Mouse (Mus musculus): ENCODE measurements around the gene Lrrc49.

The Lrrc49 gene

GRCm38 (mm10) chr9:60687891-60688324 is at the start of gene Lrrc49:
Gene Lrrc49 (minus strand): TSS chr9:60688158.
- DNase-seq, result peak; percentile 87

- DNase-seq, result no peak
Observed at GRCm38 (mm10) chr9:60734321-60734720, 46.4 kb upstream of the Lrrc49 start.

- DNase-seq, result no peak
Observed at GRCm38 (mm10) chr9:60724968-60725367, 37.0 kb upstream of the Lrrc49 start.

DNA sequence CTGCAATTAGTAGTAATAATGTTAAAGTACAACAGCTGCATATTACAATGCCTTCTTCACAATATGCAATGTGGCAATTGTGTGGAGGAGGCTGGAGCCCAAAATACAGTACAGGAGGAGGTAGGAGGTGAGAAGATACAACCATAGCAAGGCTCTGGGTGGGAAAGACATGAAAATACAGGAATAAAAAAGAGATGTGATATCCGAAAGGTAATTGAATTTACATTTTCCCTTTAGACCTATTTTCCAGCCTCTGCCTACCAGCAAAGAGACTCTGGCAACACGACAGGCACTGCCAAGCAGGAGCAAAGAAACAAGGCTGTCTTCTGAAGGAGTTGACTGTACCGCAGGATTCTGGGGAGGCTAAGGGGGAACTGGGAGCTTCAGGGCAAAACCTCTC is 31.7 kb upstream of the Lrrc49 start:
- DNase-seq, result no peak

DNA sequence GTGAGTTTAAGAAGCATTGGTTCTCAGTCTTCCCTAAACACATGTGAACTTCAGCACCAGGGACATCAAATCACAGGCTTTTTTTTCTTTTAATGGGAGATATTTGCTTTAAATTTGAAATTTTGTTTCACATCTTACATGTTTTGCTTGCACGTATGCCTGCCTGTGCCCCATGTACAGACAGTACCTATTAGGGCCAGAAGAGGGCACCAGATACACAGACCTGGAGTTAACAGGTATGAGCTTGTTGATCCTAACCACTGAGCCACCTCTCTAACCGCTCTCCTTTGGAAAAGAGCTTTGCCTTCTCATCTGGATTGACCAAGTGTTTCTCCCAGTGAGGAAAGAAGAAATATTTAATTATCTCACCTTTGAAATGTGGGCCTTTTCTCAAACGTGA is 30.3 kb upstream of the Lrrc49 start:
- peak; percentile 39 for DNase-seq

GRCm38 (mm10) chr9:60715828-60716227 is 27.9 kb upstream of the Lrrc49 start:
- DNase-seq, result no peak

DNA sequence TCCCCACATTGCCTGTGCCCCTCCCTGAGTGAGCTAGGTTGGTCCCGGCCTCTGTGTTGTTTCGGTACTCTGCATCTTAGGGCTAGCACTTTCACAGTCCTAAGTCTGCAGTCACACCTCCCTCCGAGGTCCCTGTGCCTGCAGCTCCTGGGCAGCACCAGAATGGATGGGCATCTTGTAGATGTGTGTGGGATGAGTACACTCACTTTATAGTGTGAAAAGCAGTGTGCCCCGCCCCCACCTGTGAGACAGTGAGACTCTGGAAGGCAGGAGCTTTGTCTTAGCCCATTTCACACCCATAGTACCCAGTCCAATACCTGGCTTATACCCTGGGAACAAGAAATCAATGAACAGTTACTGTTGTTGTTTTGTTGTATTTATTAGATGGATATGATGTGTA is 27.3 kb upstream of the Lrrc49 start:
- no peak for DNase-seq

GRCm38 (mm10) chr9:60714191-60714590 is 26.2 kb upstream of the Lrrc49 start:
- no peak for DNase-seq

- DNase-seq, result no peak
Observed at GRCm38 (mm10) chr9:60713616-60714015, 25.7 kb upstream of the Lrrc49 start.

- peak; percentile 59 for DNase-seq
Observed at GRCm38 (mm10) chr9:60712771-60713541, 25.0 kb upstream of the Lrrc49 start, which contains the start of gene Larp6. Gene Larp6 (plus strand): TSS chr9:60712989.

DNA sequence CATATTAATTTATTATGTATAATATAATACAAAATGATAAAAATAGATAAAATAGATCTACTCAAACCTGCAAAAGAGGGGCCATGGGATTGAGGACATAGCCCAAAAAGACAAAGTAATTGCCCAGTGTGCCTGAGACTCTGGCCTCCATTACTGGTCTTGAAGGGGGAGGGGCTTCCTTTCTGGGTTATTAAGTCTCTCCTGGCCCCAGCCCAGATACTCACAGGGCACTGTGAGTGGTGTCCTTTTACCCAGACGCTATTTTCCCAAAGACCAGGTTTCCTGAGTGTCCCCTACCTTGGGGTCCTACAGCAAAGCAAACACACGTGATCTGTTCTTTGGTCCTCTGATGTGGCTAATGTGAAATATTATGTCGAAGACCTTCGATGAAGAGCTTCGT is 24.1 kb upstream of the Lrrc49 start:
- DNase-seq, result no peak

DNA sequence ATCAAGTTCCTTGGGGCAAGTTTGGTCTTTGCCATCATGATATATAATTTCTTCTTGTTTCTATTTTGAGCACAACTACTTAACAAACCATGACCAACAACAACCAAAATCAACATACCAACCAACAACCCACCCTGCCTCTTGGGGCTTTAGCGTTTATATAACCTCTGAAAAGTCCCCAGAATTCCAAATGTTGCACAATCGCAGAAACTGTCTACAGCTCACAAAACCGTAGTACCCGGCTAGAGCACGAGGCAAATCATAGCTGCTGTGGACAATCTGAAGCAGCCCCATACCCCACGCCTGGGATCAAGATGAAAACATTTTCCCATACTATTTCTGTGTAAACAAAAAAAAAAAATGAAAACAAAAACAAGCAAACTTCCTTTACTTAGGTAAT is 21.8 kb upstream of the Lrrc49 start:
- DNase-seq, result no peak

DNA sequence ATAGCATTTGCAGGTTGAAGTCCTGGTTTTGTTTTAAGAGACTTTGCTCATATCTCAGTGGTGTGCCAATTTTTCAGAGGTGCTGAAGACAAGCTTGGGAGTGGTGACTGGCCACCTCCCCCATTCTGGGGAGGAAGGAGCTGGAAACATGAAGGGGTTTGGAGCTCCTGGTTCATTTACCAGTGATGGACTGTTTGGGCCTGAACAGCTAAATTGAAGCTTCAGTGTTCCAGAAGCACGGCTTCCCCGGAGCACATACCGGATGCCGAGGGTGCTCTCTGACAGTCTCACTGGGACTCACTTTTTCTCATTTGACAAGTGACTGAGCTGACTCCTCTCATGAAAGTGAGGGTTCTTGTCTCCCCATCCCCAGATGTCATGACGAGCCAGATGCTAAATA is 20.6 kb upstream of the Lrrc49 start:
- no peak for DNase-seq

DNA sequence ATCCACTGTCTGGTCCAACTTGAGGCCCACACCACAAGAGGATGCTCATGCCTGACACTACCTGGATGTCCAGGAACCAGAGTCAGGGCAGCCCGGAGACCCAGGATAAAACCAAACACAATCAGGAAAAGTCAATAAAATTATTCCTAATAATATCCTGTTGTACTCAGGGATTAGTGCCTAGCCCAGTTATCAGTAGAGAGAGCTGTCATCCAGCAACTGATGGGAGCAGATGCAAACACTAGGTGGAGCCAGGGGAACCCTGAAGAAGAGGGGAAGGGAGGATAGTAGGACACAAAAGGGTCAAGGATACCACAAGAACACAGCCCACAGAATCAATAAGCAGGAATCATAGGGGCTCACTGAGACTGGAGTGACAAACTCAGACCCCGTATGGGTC is 19.6 kb upstream of the Lrrc49 start:
- no peak for DNase-seq

DNA sequence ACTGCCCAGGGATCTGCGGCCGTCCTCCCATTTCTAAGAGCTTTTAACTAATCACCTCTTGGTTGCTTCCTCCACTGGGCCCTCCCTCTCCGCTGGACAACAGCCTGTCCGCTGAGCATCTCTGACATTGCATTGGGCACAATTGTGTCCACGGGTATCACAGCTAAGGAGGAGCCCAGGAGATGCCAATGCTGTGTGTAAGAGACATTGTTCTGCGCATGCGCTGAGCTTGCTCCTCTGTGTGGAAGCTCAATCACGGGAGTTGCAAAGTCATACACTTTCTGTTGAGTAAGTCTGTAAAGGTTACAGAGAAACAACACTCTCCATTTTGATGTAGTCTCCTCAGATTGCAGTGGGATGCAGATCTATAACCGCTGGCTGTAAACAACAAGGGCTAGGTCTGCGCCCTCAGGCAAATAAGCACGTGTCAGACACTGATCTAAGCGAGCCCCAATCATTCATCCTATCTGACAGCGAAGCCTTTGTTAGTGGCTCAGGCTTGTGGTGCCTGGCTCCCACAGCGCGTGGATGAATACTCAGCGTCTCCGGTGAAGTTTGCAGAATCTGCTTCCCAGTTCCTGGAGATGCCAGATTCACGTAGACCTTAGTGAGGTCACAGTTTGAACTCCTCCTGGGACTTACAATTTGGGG is 11.7 kb upstream of the Lrrc49 start:
- no peak for DNase-seq

DNA sequence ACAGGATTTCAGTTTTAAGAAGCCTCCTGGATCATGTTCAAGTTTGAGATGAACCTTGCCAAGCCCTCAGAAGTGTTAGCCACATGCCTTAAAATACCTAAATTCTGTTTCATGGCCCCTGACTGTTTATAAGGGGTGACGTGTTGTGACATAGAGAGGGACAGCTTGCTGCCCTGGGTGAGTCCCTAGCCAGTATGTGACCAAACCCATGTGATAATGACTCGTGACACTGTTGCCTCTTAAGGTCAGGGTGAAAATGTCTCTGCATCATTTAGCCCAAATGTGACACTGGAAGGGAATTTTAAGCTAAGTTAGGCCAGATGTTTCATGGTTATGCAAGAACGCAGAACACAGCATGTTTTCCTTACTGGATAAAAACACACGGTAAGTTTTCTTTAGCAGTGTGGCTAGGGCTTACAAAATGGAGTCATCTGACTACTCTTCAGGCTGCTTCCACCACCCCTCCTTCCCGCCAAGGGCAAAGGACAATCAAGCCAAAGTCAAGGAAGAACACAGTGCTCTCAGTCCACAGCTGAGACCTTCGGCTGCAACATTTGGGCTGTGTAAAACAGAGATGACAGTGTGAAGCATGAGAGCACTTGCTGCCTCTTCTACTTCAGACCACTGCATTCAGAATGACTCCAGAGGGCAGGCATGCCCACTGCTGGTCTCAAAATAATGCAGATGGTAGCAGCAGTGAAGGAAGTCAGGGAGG is 8.5 kb upstream of the Lrrc49 start:
- no peak for DNase-seq

GRCm38 (mm10) chr9:60693986-60694385 is 6.0 kb upstream of the Lrrc49 start:
- DNase-seq, result peak; percentile 48

- no peak for DNase-seq
Observed at GRCm38 (mm10) chr9:60692624-60693023, 4.7 kb upstream of the Lrrc49 start.

DNA sequence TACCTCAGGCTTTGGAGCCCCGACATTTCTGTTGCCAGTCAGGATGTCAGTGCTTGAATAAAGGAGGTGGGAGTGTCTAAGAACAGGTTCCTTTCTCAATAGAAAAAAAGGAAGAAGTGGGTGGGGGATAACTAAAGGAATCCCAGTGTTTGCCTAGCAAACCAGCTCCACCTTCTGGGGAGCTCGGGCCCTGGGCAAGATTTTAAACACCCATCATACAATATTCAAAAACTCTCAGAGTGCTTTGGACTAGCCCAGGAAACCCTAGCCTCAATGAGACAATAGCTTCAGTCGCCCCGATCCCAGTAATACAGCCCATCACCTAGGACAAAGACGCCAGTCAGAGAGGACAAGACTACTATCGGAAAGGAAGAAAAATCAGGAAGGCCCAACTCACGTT is 543 bp downstream of the Lrrc49 start:
- no peak for DNase-seq

- DNase-seq, result no peak
Observed at GRCm38 (mm10) chr9:60682753-60683152, 5.2 kb downstream of the Lrrc49 start.

DNA sequence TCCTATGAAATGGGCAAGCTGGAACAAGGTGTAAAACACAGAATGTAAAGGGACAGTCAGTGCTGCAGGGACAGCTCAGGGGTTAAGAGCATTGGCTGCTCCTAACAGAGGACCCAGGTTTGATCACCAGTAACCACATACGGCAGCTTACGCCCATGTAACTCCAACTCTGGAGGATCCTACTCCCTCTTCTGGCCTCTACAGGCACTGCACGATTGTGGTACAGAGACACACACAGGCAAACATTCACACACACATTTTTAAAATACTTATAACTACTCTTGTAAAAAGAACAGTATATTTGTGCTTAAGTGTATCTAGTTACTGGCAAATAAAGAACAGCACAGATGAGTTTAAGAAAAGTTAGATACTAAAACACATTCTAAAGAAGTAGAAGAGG is 7.0 kb downstream of the Lrrc49 start:
- peak; percentile 37 for DNase-seq

DNA sequence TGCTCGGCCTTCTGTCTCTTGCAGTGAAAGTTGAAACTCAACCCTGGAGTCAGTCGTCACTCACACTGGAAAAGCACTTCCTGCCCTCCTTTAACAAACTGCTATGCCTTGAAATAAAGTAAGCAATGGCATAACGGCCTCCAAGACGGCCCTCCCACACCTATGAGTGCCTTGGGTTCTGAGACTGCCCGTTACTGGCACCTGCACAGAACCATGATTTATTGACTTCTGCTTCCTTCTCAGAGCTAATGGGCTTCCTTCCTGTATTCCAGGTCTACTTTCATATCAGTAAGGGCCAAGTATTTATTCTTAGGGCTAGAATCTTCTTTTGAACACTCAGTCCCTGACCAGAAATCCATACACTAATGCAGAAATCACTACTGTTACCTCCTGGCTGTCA is 9.0 kb downstream of the Lrrc49 start:
- no peak for DNase-seq

- DNase-seq, result no peak
Observed at GRCm38 (mm10) chr9:60676429-60676828, 11.5 kb downstream of the Lrrc49 start.

DNA sequence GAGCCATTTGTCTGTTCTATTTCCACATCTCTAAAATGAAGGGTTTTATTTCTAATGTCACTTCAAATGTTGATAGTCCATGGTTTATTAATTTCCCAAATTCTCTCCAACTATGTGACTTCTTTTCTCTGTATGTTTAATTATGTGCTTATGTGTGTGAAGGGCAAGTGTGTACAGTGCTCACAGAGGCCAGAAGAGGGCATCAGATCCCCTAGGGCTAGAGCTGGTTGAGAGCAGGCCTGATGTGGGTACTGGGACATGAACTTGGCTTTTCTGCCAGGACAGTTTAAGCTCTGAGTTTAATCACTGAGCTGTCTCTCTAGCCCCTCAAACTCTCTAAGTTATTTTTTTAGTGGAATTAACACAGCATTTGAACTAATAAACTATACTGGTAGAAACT is 13.2 kb downstream of the Lrrc49 start:
- DNase-seq, result no peak
